ENCODE assay signal across 13 mouse cellular contexts in genomic region chr10:127167614-127168192, GRCm38 (mm10). TPM values are rescaled to one million over a fixed set of nuclear protein-coding genes. Genes with fewer than 3 reads are reported as not detected.
DNase-seq lines count a peak whose midpoint lies in the region; ATAC-seq and TF ChIP-seq lines count a peak whose summit lies in the region.
"Had no signal": no experiment of that assay in that cellular context is flagged by ENCODE, and none has a peak within 500 bp of the region (broad histone marks: within the 10 kb centered on the region; RNA-seq: fewer than 3 reads in every experiment).

No protein-coding gene starts in this region.

- no peak for TF ChIP-seq POLR2A in bone marrow macrophage, adult 2 months (IDR thresholded peaks at IDR 0.05; ENCODE audit: borderline replicate concordance, low read depth, low read length)

- peak overlapping the region; percentile 62; the same call in 1 of the 2 replicates for H3K4me3 ChIP-seq in left cerebral cortex, adult 2 months
- peak overlapping the region; percentile 94 for H3K4me3 ChIP-seq in bone marrow macrophage, adult 2 months (ENCODE audit: insufficient read depth, low read length)
- 0 out of 2 replicates have a peak overlapping the region, but pooled peaks have one; percentile 62 for H3K4me3 ChIP-seq in intestine, embryonic 14.5 days (ENCODE audit: low read depth, low read length)
- H3K4me3 ChIP-seq in midbrain, postnatal 0 days (ENCODE audit: low read depth, low read length) = no peak overlapping the region
- no peak overlapping the region for H3K4me3 ChIP-seq in forebrain, embryonic 15.5 days
- H3K4me3 ChIP-seq: erythroblast, embryonic 14.5 days had no signal

- peaks cover 52% of the 10 kb centered on the region for H3K27me3 ChIP-seq in intestine, embryonic 14.5 days (replicated peaks; ENCODE audit: control insufficient read depth, insufficient read depth, low read length)
- H3K27me3 ChIP-seq in midbrain, postnatal 0 days (ENCODE audit: insufficient read depth, low read length) = 0 out of 2 replicates have a peak, but pooled peaks cover 11% of the 10 kb centered on the region
- peaks cover 52% of the 10 kb centered on the region for H3K27me3 ChIP-seq in forebrain, embryonic 15.5 days
- H3K27me3 ChIP-seq: Patski had no signal

- no peaks in the 10 kb centered on the region for H3K9me3 ChIP-seq in intestine, embryonic 14.5 days (ENCODE audit: control insufficient read depth, low read length)
- no peaks in the 10 kb centered on the region for H3K9me3 ChIP-seq in midbrain, postnatal 0 days (ENCODE audit: low read length)
- no peaks in the 10 kb centered on the region for H3K9me3 ChIP-seq in forebrain, embryonic 15.5 days

- DNase-seq in left cerebral cortex, adult 2 months (ENCODE audit: extremely low spot score in 1 of 2, low spot score in 2 of 2) = peak in 1 of 2 experiments; percentile 26
- no peak for DNase-seq in left cerebral cortex, postnatal 14 days (ENCODE audit: low spot score in 2 of 2)
- no peak for DNase-seq in intestine, embryonic 14.5 days (ENCODE audit: low spot score)
- no peak for DNase-seq in midbrain, postnatal 0 days (ENCODE audit: low spot score)
- DNase-seq in kidney, postnatal 14 days = no peak
- no peak for DNase-seq in kidney, postnatal 10 days
- DNase-seq: cerebellum, adult 11 months; heart, postnatal 14 days had no signal

- H3K9ac ChIP-seq in intestine, embryonic 14.5 days (ENCODE audit: low read length) = no peak overlapping the region
- H3K9ac ChIP-seq in midbrain, postnatal 0 days (replicated peaks; ENCODE audit: low read length, poor library complexity, severe bottlenecking) = 0 out of 2 replicates have a peak overlapping the region, but pooled peaks have one; percentile 96
- no peak overlapping the region for H3K9ac ChIP-seq in forebrain, embryonic 15.5 days (replicated peaks)

- peaks cover 15% of the 10 kb centered on the region for H3K4me1 ChIP-seq in bone marrow macrophage, adult 2 months (ENCODE audit: control insufficient read depth, insufficient read depth, low read length)
- H3K4me1 ChIP-seq in intestine, embryonic 14.5 days (replicated peaks; ENCODE audit: control insufficient read depth, insufficient read depth, low read length) = peaks cover 22% of the 10 kb centered on the region
- H3K4me1 ChIP-seq in midbrain, postnatal 0 days (ENCODE audit: insufficient read depth, low read length) = peaks cover 8% of the 10 kb centered on the region; the same call in 1 of the 2 replicates
- peaks cover 34% of the 10 kb centered on the region for H3K4me1 ChIP-seq in forebrain, embryonic 15.5 days

- no peak for TF ChIP-seq CTCF in left cerebral cortex, adult 2 months (IDR thresholded peaks at IDR 0.05)
- TF ChIP-seq CTCF in bone marrow macrophage, adult 2 months (IDR thresholded peaks at IDR 0.05; ENCODE audit: low read depth, low read length) = no peak
- no peak for TF ChIP-seq CTCF in midbrain, postnatal 0 days (IDR thresholded peaks at IDR 0.05)

- peak overlapping the region; percentile 100 for H3K4me2 ChIP-seq in intestine, embryonic 14.5 days (ENCODE audit: low read length)
- peak overlapping the region; percentile 77 for H3K4me2 ChIP-seq in midbrain, postnatal 0 days (ENCODE audit: low read depth, low read length, poor library complexity, severe bottlenecking)
- H3K4me2 ChIP-seq in forebrain, embryonic 15.5 days (replicated peaks) = no peak overlapping the region

- WGBS in intestine, embryonic 14.5 days = 16% methylated on average over 10 of the region's 10 CpGs
- WGBS in midbrain, postnatal 0 days = 61% methylated on average over 10 of the region's 10 CpGs
- 58% methylated on average over 10 of the region's 10 CpGs for WGBS in forebrain, embryonic 15.5 days

- H3K27ac ChIP-seq in left cerebral cortex, adult 2 months = peak overlapping the region; percentile 8; the same call in 1 of the 2 replicates
- no peak overlapping the region for H3K27ac ChIP-seq in bone marrow macrophage, adult 2 months (ENCODE audit: insufficient read depth, low read depth, low read length)
- 0 out of 2 replicates have a peak overlapping the region, but pooled peaks have one; percentile 22 for H3K27ac ChIP-seq in intestine, embryonic 14.5 days (ENCODE audit: low read depth)
- no peak overlapping the region for H3K27ac ChIP-seq in midbrain, postnatal 0 days (ENCODE audit: low read depth, low read length)
- H3K27ac ChIP-seq in forebrain, embryonic 15.5 days (replicated peaks) = no peak overlapping the region

- intact Hi-C loops in left cerebral cortex, adult 2 months (cut with DNase I) = loop anchor here (2.0 kb wide), 1 partner anchor 23 kb away; the partner anchor contains the start of gene Arhgef25
- intact Hi-C loops in left cerebral cortex, postnatal 14 days (cut with DNase I) = no loop called here

- no peak for ATAC-seq in intestine, embryonic 14.5 days (replicated peaks; ENCODE audit: low FRiP score, low TSS enrichment, low read depth)
- no peak for ATAC-seq in midbrain, postnatal 0 days (ENCODE audit: low FRiP score)
- ATAC-seq in forebrain, embryonic 15.5 days (replicated peaks) = no peak
- ATAC-seq: Patski had no signal

- 0 out of 2 replicates have a peak, but pooled peaks cover 4% of the 10 kb centered on the region for H3K36me3 ChIP-seq in intestine, embryonic 14.5 days (ENCODE audit: control insufficient read depth, insufficient read depth, low read length)
- peaks cover 18% of the 10 kb centered on the region for H3K36me3 ChIP-seq in midbrain, postnatal 0 days (ENCODE audit: insufficient read depth, low read length)
- 0 out of 2 replicates have a peak, but pooled peaks cover 4% of the 10 kb centered on the region for H3K36me3 ChIP-seq in forebrain, embryonic 15.5 days

RNA-seq across cellular contexts. Expression of gene B4galnt1, which starts 2.7 kb away (rescaled TPM):
- total RNA-seq in left cerebral cortex, adult 2 months (2021) = 100 to 1,000 TPM; 122 to 125 TPM
- total RNA-seq in left cerebral cortex, postnatal 14 days (2021) = 100 to 1,000 TPM; 108 to 110 TPM
- polyA plus RNA-seq in bone marrow macrophage, adult 2 months (2012; ENCODE audit: insufficient read depth, insufficient read length, missing spikeins) = 42.2 and 50.6 TPM in 2 replicates
- 54.3 and 66.0 TPM in 2 replicates for polyA plus RNA-seq in intestine, embryonic 14.5 days (2014; fragmentation: Nextera tagmentation; extraction: Ambion mirVana)
- 126 and 134 TPM in 2 replicates for total RNA-seq in midbrain, postnatal 0 days (2014; rRNA removed)
- 86.8 and 88.6 TPM in 2 replicates for polyA plus RNA-seq in midbrain, postnatal 0 days (2015; fragmentation: Nextera tagmentation; extraction: Ambion mirVana)
- polyA plus RNA-seq in forebrain, embryonic 15.5 days (2015; fragmentation: Nextera tagmentation; extraction: Ambion mirVana) = 35.1 and 36.7 TPM in 2 replicates

RNA-seq across cellular contexts. Expression of gene Slc26a10, which starts 12.7 kb away (rescaled TPM):
- total RNA-seq in left cerebral cortex, adult 2 months (2021) = 1 to 10 TPM; 3.8 TPM
- total RNA-seq in left cerebral cortex, postnatal 14 days (2021) = 1 to 10 TPM; 1.1 to 1.4 TPM
- not detected in 2 replicates for polyA plus RNA-seq in bone marrow macrophage, adult 2 months (2012; ENCODE audit: insufficient read depth, insufficient read length, missing spikeins)
- polyA plus RNA-seq in intestine, embryonic 14.5 days (2014; fragmentation: Nextera tagmentation; extraction: Ambion mirVana) = 0.93 and 1.3 TPM in 2 replicates
- total RNA-seq in midbrain, postnatal 0 days (2014; rRNA removed) = 0.05 TPM in 2 replicates
- 0.80 TPM in 2 replicates for polyA plus RNA-seq in midbrain, postnatal 0 days (2015; fragmentation: Nextera tagmentation; extraction: Ambion mirVana)
- polyA plus RNA-seq in forebrain, embryonic 15.5 days (2015; fragmentation: Nextera tagmentation; extraction: Ambion mirVana) = 1.4 and 2.1 TPM in 2 replicates
- polyA plus RNA-seq: erythroblast, embryonic 14.5 days had no signal

RNA-seq across cellular contexts. Expression of gene Arhgef25, which starts 22.2 kb away (rescaled TPM):
- total RNA-seq in left cerebral cortex, adult 2 months (2021) = 100 to 1,000 TPM; 198 to 208 TPM
- 100 to 1,000 TPM in 1 of 2 experiments, 10 to 100 TPM in 1; 92.9 to 103 TPM for total RNA-seq in left cerebral cortex, postnatal 14 days (2021)
- polyA plus RNA-seq in bone marrow macrophage, adult 2 months (2012; ENCODE audit: insufficient read depth, insufficient read length, missing spikeins) = 1.3 TPM in 1 of 2 replicates, not detected in the other
- polyA plus RNA-seq in intestine, embryonic 14.5 days (2014; fragmentation: Nextera tagmentation; extraction: Ambion mirVana) = 49.0 and 57.7 TPM in 2 replicates
- 47.6 and 48.8 TPM in 2 replicates for total RNA-seq in midbrain, postnatal 0 days (2014; rRNA removed)
- polyA plus RNA-seq in midbrain, postnatal 0 days (2015; fragmentation: Nextera tagmentation; extraction: Ambion mirVana) = 13.5 and 15.4 TPM in 2 replicates
- 31.4 and 32.3 TPM in 2 replicates for polyA plus RNA-seq in forebrain, embryonic 15.5 days (2015; fragmentation: Nextera tagmentation; extraction: Ambion mirVana)
- total RNA-seq: neutrophil, adult 5-6 weeks had no signal

RNA-seq across cellular contexts. Expression of gene Dtx3, which starts 27.8 kb away (rescaled TPM):
- 100 to 1,000 TPM; 207 to 223 TPM for total RNA-seq in left cerebral cortex, adult 2 months (2021)
- 100 to 1,000 TPM; 202 to 203 TPM for total RNA-seq in left cerebral cortex, postnatal 14 days (2021)
- 60.1 and 68.7 TPM in 2 replicates for polyA plus RNA-seq in bone marrow macrophage, adult 2 months (2012; ENCODE audit: insufficient read depth, insufficient read length, missing spikeins)
- 95.8 and 101 TPM in 2 replicates for polyA plus RNA-seq in intestine, embryonic 14.5 days (2014; fragmentation: Nextera tagmentation; extraction: Ambion mirVana)
- total RNA-seq in midbrain, postnatal 0 days (2014; rRNA removed) = 258 and 275 TPM in 2 replicates
- polyA plus RNA-seq in midbrain, postnatal 0 days (2015; fragmentation: Nextera tagmentation; extraction: Ambion mirVana) = 205 and 217 TPM in 2 replicates
- 211 and 222 TPM in 2 replicates for polyA plus RNA-seq in forebrain, embryonic 15.5 days (2015; fragmentation: Nextera tagmentation; extraction: Ambion mirVana)

RNA-seq across cellular contexts. Expression of gene Pip4k2c, which starts 43.7 kb away (rescaled TPM):
- total RNA-seq in left cerebral cortex, adult 2 months (2021) = 100 to 1,000 TPM; 113 to 115 TPM
- total RNA-seq in left cerebral cortex, postnatal 14 days (2021) = 10 to 100 TPM; 63.6 to 78.9 TPM
- polyA plus RNA-seq in bone marrow macrophage, adult 2 months (2012; ENCODE audit: insufficient read depth, insufficient read length, missing spikeins) = 34.5 and 35.0 TPM in 2 replicates
- polyA plus RNA-seq in intestine, embryonic 14.5 days (2014; fragmentation: Nextera tagmentation; extraction: Ambion mirVana) = 24.2 and 25.9 TPM in 2 replicates
- total RNA-seq in midbrain, postnatal 0 days (2014; rRNA removed) = 17.0 and 18.3 TPM in 2 replicates
- polyA plus RNA-seq in midbrain, postnatal 0 days (2015; fragmentation: Nextera tagmentation; extraction: Ambion mirVana) = 14.5 and 15.1 TPM in 2 replicates
- polyA plus RNA-seq in forebrain, embryonic 15.5 days (2015; fragmentation: Nextera tagmentation; extraction: Ambion mirVana) = 24.9 and 26.1 TPM in 2 replicates

Comparison
In these comparisons a context has a peak if more than half of its experiments do, and no peak if none do; other contexts are left out.
1. H3K27ac ChIP-seq: peak in left cerebral cortex, adult 2 months (single experiment) and intestine, embryonic 14.5 days (single experiment); none in bone marrow macrophage, adult 2 months (single experiment), midbrain, postnatal 0 days (single experiment) and forebrain, embryonic 15.5 days (single experiment).
2. H3K4me3 ChIP-seq: peak in left cerebral cortex, adult 2 months (single experiment), bone marrow macrophage, adult 2 months (single experiment) and intestine, embryonic 14.5 days (single experiment); none in midbrain, postnatal 0 days (single experiment) and forebrain, embryonic 15.5 days (single experiment).